Mouse (Mus musculus): ENCODE measurements around the gene Phf11b.
"Not testable (repeated sequence)": the region's sequence is repeated elsewhere in the genome, so short reads cannot be mapped to it uniquely, and the experiment has no call there.

DNA sequence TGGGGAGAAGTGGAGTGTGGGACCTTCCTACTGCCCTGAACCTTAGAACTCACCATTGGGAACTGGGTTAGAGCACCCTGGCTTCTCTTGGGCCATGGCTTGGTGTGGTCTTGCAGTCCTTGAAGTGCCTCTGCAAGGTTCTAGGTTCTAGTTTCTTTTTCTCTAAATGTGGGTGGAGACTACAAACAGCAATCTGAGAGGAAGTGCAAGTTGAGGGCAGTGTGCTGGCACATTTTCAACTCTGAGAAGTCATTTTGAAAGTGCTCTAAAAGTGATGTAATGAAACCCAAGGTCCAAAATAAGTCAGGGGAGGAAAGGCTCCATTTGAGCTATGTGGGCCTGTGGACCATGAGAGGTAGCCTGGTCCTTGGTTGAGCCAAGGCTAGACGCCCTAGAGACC is 43.8 kb downstream of the Phf11b start, which contains the start of gene Phf11a:
- not testable (repeated sequence) for TF ChIP-seq TAL1, GATA1 (IDR thresholded peaks at IDR 0.05; ENCODE audit: low read length)
